Comparison of ENCODE assay signal across 30 mouse cellular contexts in the genomic region with DNA sequence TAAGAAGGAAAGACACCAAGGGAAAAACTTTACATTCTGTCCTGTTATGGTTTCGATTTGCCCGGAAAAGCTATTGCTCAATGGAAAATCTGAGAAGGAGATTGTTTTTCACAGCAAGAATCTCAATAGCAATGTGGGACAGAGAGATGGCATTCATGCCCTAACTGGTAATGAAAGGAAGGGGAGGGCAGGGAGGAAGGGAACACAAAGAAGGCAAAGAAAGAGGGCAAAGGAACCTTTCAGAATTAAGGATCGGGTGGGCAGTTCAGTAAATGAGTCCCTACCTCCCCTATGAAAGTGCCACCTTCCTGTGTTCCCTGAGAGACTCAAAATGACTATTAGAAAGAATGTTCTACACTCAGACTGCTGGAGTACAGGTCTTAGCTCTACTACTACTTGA.
DNase-seq lines count a peak whose midpoint lies in the region; ATAC-seq and TF ChIP-seq lines count a peak whose summit lies in the region.
"Had no signal": no experiment of that assay in that cellular context is flagged by ENCODE, and none has a peak within 500 bp of the region (broad histone marks: within the 10 kb centered on the region; RNA-seq: fewer than 3 reads in every experiment).

No protein-coding gene starts in this region.

- no peak for DNase-seq in embryonic facial prominence, embryonic 14.5 days (ENCODE audit: low spot score)
- no peak for DNase-seq in embryonic facial prominence, embryonic 10.5 days (ENCODE audit: low spot score)
- DNase-seq in kidney, postnatal 0 days (ENCODE audit: low spot score): peak; percentile 8
- no peak for DNase-seq in kidney, adult 11 months
- DNase-seq in forebrain, embryonic 14.5 days (ENCODE audit: low spot score): peak; percentile 34
- no peak for DNase-seq in lung, postnatal 36 days
- DNase-seq: adrenal gland, postnatal 10 days; cerebellum, adult 11-12 months; cerebellum, adult 9-11 months; heart, adult 2 months; heart, postnatal 4 days; kidney, adult 2 months; kidney, postnatal 4 days; layer of hippocampus, adult 9-11 months; lung, postnatal 4 days; right cerebral cortex, adult 18-20 months; spleen, adult 18-20 months; thymus, postnatal 14 days had no signal

- no peak overlapping the region for H3K4me2 ChIP-seq in embryonic facial prominence, embryonic 14.5 days (ENCODE audit: low read depth, low read length)
- no peak overlapping the region for H3K4me2 ChIP-seq in kidney, postnatal 0 days (ENCODE audit: low read length)
- peak overlapping the region; percentile 12; the same call in 1 of the 2 replicates for H3K4me2 ChIP-seq in forebrain, embryonic 14.5 days (ENCODE audit: low read length)
- H3K4me2 ChIP-seq: embryonic facial prominence, embryonic 15.5 days; heart, embryonic 12.5 days; hindbrain, embryonic 15.5 days; limb, embryonic 13.5 days; liver, embryonic 11.5 days; midbrain, embryonic 12.5 days; neural tube, embryonic 13.5 days had no signal

- ATAC-seq in embryonic facial prominence, embryonic 14.5 days (ENCODE audit: low read depth): peak; percentile 38; the same call in 1 of the 2 replicates
- ATAC-seq in kidney, postnatal 0 days (replicated peaks; ENCODE audit: low FRiP score, low read depth): no peak
- no peak for ATAC-seq in forebrain, embryonic 14.5 days
- no peak for ATAC-seq in erythroblast, adult 5-6 weeks (replicated peaks; ENCODE audit: low FRiP score, poor library complexity, severe bottlenecking)
- ATAC-seq: inflammation-experienced regulatory T-cells, adult 6 months; Patski had no signal

- TF ChIP-seq CTCF in kidney, postnatal 0 days (IDR thresholded peaks at IDR 0.05; ENCODE audit: low read depth): no peak

- H3K4me1 ChIP-seq in embryonic facial prominence, embryonic 14.5 days (ENCODE audit: control insufficient read depth, insufficient read depth, low read length): no peaks in the 10 kb centered on the region
- peaks cover 23% of the 10 kb centered on the region for H3K4me1 ChIP-seq in embryonic facial prominence, embryonic 10.5 days
- no peaks in the 10 kb centered on the region for H3K4me1 ChIP-seq in kidney, postnatal 0 days (replicated peaks; ENCODE audit: insufficient read depth, low read length)
- H3K4me1 ChIP-seq in forebrain, embryonic 14.5 days (ENCODE audit: control insufficient read depth, insufficient read depth, low read length): peaks cover 31% of the 10 kb centered on the region
- H3K4me1 ChIP-seq: embryonic facial prominence, embryonic 15.5 days; heart, embryonic 12.5 days; limb, embryonic 13.5 days; megakaryocyte, embryonic 14.5 days had no signal

- H3K9ac ChIP-seq in embryonic facial prominence, embryonic 14.5 days (ENCODE audit: low read depth, low read length): no peak overlapping the region
- H3K9ac ChIP-seq in kidney, postnatal 0 days (ENCODE audit: low read depth, low read length): no peak overlapping the region
- H3K9ac ChIP-seq in forebrain, embryonic 14.5 days (ENCODE audit: low read length): no peak overlapping the region
- H3K9ac ChIP-seq: embryonic facial prominence, embryonic 15.5 days; heart, embryonic 12.5 days; hindbrain, embryonic 15.5 days; limb, embryonic 13.5 days; midbrain, embryonic 12.5 days; neural tube, embryonic 13.5 days had no signal

- no peaks in the 10 kb centered on the region for H3K27me3 ChIP-seq in embryonic facial prominence, embryonic 14.5 days (replicated peaks; ENCODE audit: control insufficient read depth, insufficient read depth, low read length)
- no peaks in the 10 kb centered on the region for H3K27me3 ChIP-seq in embryonic facial prominence, embryonic 10.5 days (replicated peaks; ENCODE audit: low read depth, poor library complexity, severe bottlenecking)
- no peaks in the 10 kb centered on the region for H3K27me3 ChIP-seq in kidney, postnatal 0 days (ENCODE audit: insufficient read depth, low read length)
- H3K27me3 ChIP-seq in forebrain, embryonic 14.5 days (replicated peaks; ENCODE audit: control insufficient read depth, insufficient read depth, low read length): no peaks in the 10 kb centered on the region
- H3K27me3 ChIP-seq: embryonic facial prominence, embryonic 15.5 days; heart, embryonic 12.5 days; hindbrain, embryonic 15.5 days; limb, embryonic 13.5 days; megakaryocyte, embryonic 14.5 days; neural tube, embryonic 13.5 days; Patski had no signal

- WGBS in embryonic facial prominence, embryonic 14.5 days: 65% methylated on average over 3 of the region's 3 CpGs
- 66% methylated on average over 3 of the region's 3 CpGs for WGBS in embryonic facial prominence, embryonic 10.5 days
- 79% methylated on average over 3 of the region's 3 CpGs for WGBS in kidney, postnatal 0 days
- 8% methylated on average over 3 of the region's 3 CpGs for WGBS in forebrain, embryonic 14.5 days

- no peak overlapping the region for H3K4me3 ChIP-seq in embryonic facial prominence, embryonic 14.5 days (ENCODE audit: low read depth, low read length)
- H3K4me3 ChIP-seq in embryonic facial prominence, embryonic 10.5 days: no peak overlapping the region
- no peak overlapping the region for H3K4me3 ChIP-seq in kidney, postnatal 0 days (replicated peaks; ENCODE audit: low read depth, low read length)
- H3K4me3 ChIP-seq in forebrain, embryonic 14.5 days (ENCODE audit: low read depth, low read length): no peak overlapping the region
- H3K4me3 ChIP-seq: embryonic facial prominence, embryonic 15.5 days; heart, adult 2 months; heart, embryonic 12.5 days; hindbrain, embryonic 15.5 days; limb, embryonic 13.5 days; megakaryocyte, embryonic 14.5 days; midbrain, embryonic 12.5 days; neural tube, embryonic 13.5 days had no signal

- no peak overlapping the region for H3K27ac ChIP-seq in embryonic facial prominence, embryonic 14.5 days (replicated peaks; ENCODE audit: low read depth, low read length)
- H3K27ac ChIP-seq in embryonic facial prominence, embryonic 10.5 days (replicated peaks): no peak overlapping the region
- no peak overlapping the region for H3K27ac ChIP-seq in kidney, postnatal 0 days
- H3K27ac ChIP-seq in forebrain, embryonic 14.5 days (ENCODE audit: low read depth, low read length): no peak overlapping the region
- H3K27ac ChIP-seq: embryonic facial prominence, embryonic 15.5 days; heart, adult 2 months; hindbrain, embryonic 15.5 days; limb, embryonic 13.5 days; midbrain, embryonic 12.5 days; neural tube, embryonic 13.5 days had no signal

- H3K36me3 ChIP-seq in embryonic facial prominence, embryonic 14.5 days (ENCODE audit: control insufficient read depth, insufficient read depth, low read length): no peaks in the 10 kb centered on the region
- H3K36me3 ChIP-seq in embryonic facial prominence, embryonic 10.5 days (replicated peaks): no peaks in the 10 kb centered on the region
- no peaks in the 10 kb centered on the region for H3K36me3 ChIP-seq in kidney, postnatal 0 days (ENCODE audit: insufficient read depth, low read length)
- no peaks in the 10 kb centered on the region for H3K36me3 ChIP-seq in forebrain, embryonic 14.5 days (ENCODE audit: control insufficient read depth, insufficient read depth, low read length)
- H3K36me3 ChIP-seq: embryonic facial prominence, embryonic 15.5 days; G1E; heart, embryonic 12.5 days; hindbrain, embryonic 15.5 days; limb, embryonic 13.5 days; midbrain, embryonic 12.5 days; neural tube, embryonic 13.5 days had no signal

- no peaks in the 10 kb centered on the region for H3K9me3 ChIP-seq in embryonic facial prominence, embryonic 14.5 days (ENCODE audit: control insufficient read depth, low read length)
- H3K9me3 ChIP-seq in embryonic facial prominence, embryonic 10.5 days: no peaks in the 10 kb centered on the region
- no peaks in the 10 kb centered on the region for H3K9me3 ChIP-seq in kidney, postnatal 0 days (replicated peaks; ENCODE audit: low read length)
- H3K9me3 ChIP-seq in forebrain, embryonic 14.5 days (replicated peaks; ENCODE audit: control insufficient read depth, low read length): no peaks in the 10 kb centered on the region
- H3K9me3 ChIP-seq: embryonic facial prominence, embryonic 15.5 days; G1E; heart, embryonic 12.5 days; hindbrain, embryonic 15.5 days; limb, embryonic 13.5 days; megakaryocyte, embryonic 14.5 days; midbrain, embryonic 12.5 days; neural tube, embryonic 13.5 days had no signal

Comparison
In these comparisons a context has a peak if more than half of its experiments do, and no peak if none do; other contexts are left out.
1. DNase-seq: peak in kidney, postnatal 0 days (single experiment) and forebrain, embryonic 14.5 days (single experiment); none in embryonic facial prominence, embryonic 14.5 days (single experiment), embryonic facial prominence, embryonic 10.5 days (single experiment), kidney, adult 11 months (single experiment) and lung, postnatal 36 days (single experiment).